Mouse (Mus musculus) liver, embryonic 14.5 days (tissue): ENCODE results near the gene Lipe. TPM values are rescaled to one million over a fixed set of nuclear protein-coding genes. Genes with fewer than 3 reads are reported as not detected.

Experiments
- ATAC-seq: fragments of 200-750 bp; cut with Nextera tagmentation; 2 replicates; pipeline ENCODE4 v1.8.0; 2017; ENCODE audit warnings: moderate number of reproducible peaks, mild to moderate bottlenecking, moderate library complexity; ENCODE audit not compliant: insufficient read depth
- DNase-seq, 3 experiments: peaks; one replicate each; pipeline ENCODE4 v3.0.0-alpha.2; 2012 to 2013; ENCODE audit warnings: low read depth in 3 of 3, low spot score in 3 of 3
- H3K27ac ChIP-seq: fragments of 300-500 bp; sonication (generic); 2 replicates; pipeline ENCODE4 v1.5.1; 2014; ENCODE audit warnings: moderate library complexity, mild to moderate bottlenecking, control low read depth, inconsistent platforms
- H3K27me3 ChIP-seq: fragments of 300-500 bp; sonication (generic); 2 replicates; pipeline ENCODE4 v1.6.1; 2014; ENCODE audit warnings: mild to moderate bottlenecking, low read length, moderate library complexity; ENCODE audit not compliant: control insufficient read depth, insufficient read depth
- H3K36me3 ChIP-seq: fragments of 300-500 bp; sonication (generic); replicated peaks from 2 replicates; pipeline ENCODE4 v1.6.1; 2014; ENCODE audit warnings: low read depth; ENCODE audit not compliant: control insufficient read depth, insufficient read depth
- H3K4me1 ChIP-seq, 2 experiments: fragments of 200-500 bp in 1 of 2; fragments of 300-500 bp in 1 of 2; sonication (generic) in 1 of 2; replicated peaks; 2 replicates each; pipeline ENCODE4 v1.6.1; 2012 to 2014; ENCODE audit warnings: antibody characterized with exemption in 1 of 2, inconsistent platforms in 1 of 2, low read length in 1 of 2; ENCODE audit not compliant: control insufficient read depth in 2 of 2, insufficient read depth in 2 of 2
- H3K4me2 ChIP-seq: fragments of 300-500 bp; sonication (generic); 2 replicates; pipeline ENCODE4 v1.6.1; 2014; ENCODE audit warnings: low read depth, mild to moderate bottlenecking, control low read depth, moderate library complexity
- H3K4me3 ChIP-seq, 2 experiments: fragments of 200-500 bp in 1 of 2; fragments of 300-500 bp in 1 of 2; sonication (generic) in 1 of 2; 2 replicates each; pipeline ENCODE4 v1.5.1; 2012 to 2014; ENCODE audit warnings: low read depth in 2 of 2, low read length in 2 of 2, mild to moderate bottlenecking in 2 of 2, control low read depth in 1 of 2, inconsistent platforms in 1 of 2, moderate library complexity in 1 of 2; ENCODE audit not compliant: insufficient read depth in 1 of 2
- H3K9ac ChIP-seq: fragments of 300-500 bp; sonication (generic); replicated peaks from 2 replicates; pipeline ENCODE4 v1.6.1; 2014; ENCODE audit warnings: mild to moderate bottlenecking, control low read depth, moderate library complexity
- H3K9me3 ChIP-seq: fragments of 300-500 bp; sonication (generic); 2 replicates; pipeline ENCODE4 v1.6.1; 2016; ENCODE audit warnings: low read length, mixed read lengths; ENCODE audit not compliant: control insufficient read depth
- CTCF ChIP-seq: IDR thresholded peaks from 2 replicates; pipeline ENCODE4 v1.5.1; 2016; ENCODE audit warnings: antibody characterized with exemption, low read depth, control low read depth
- EP300 ChIP-seq: IDR thresholded peaks from 2 replicates; pipeline ENCODE4 v1.6.1; 2016; ENCODE audit warnings: antibody characterized with exemption, low read depth
- WGBS: fragments of 180-500 bp; shearing (Covaris S2); extraction: QIAGEN DNeasy Blood & Tissue Kit; methylation state at CpG from one replicate; pipeline ENCODE4 v1.1.7; 2014; ENCODE audit not compliant: insufficient replicate concordance; 5-methylcytosine and 5-hydroxymethylcytosine counted together
- polyA plus RNA-seq, 2 experiments: library from polyadenylated mRNA; depleted of rRNA in 1 of 2; stranded (reverse) in 1 of 2; unstranded in 1 of 2; fragments of >200 nt; fragmentation: Nextera tagmentation in 1 of 2; extraction: Ambion mirVana in 1 of 2; gene quantifications; 2 replicates each; pipeline versions ENCODE4 v1.2.1 to v1.2.3; 2012 to 2014

Lipe gene
- polyA plus RNA-seq, 2 experiments, result 0.72 to 2.3 TPM

DNA sequence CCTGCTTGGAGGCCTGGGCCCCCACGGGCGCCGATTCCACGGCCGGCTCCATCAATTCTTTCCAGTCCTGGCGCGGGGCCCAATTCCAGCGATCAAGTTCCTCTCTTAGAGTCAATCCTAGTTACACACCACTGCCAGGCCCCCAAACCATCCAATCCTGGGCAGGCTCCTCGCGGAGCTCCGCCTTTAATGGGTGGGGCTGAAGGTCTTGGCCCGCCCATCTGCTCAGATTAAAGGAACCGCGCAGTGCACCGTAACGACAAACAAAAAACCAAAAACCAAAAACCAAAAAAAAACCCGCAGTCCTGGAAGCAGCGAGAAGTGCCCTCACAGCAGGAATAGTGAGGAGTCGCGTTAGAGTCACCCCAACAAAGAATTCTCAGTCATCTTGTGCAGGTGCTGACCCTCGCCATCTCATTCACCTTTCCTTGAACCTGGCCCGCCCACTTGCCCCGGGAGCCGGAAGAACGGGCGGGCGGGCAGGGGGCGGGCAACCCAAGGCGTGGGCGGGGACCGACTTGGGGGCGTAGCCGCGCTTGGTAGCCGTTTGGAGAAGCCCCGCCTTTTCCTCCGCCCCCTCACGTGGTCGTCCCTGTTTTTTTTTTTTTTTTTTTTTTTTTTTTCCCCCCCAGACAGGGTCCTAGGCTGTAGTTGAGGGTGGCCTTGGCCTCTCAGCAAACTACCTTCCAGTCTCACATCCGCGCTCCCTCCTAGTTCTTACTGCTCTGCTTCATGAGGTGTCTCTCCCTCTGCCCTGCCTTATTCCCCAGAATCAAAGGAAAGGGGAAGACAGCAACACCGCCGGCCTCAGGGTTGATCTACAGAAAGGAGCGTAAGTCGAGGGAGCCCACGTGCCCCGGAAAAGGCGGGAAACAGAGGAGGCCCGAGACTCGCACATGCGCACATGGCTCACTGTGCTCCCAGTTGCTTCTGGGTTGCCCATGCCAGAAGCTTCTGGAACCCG is 2.7 kb downstream of the Lipe start:
- 5% methylated on average over 52 of the region's 52 CpGs for WGBS
- peak overlapping the region; percentile 71 to 79 for H3K4me3 ChIP-seq
- peak overlapping the region; percentile 96 for H3K4me2 ChIP-seq
- DNase-seq (peak; percentile 78 to 87 (median 81)), ATAC-seq (peak; percentile 93)
- H3K27me3 ChIP-seq, result no peaks in the 10 kb centered on the region
- H3K36me3 ChIP-seq, result no peaks in the 10 kb centered on the region
- H3K27ac ChIP-seq, result no peak overlapping the region
- no peak for TF ChIP-seq EP300
- no peak for TF ChIP-seq CTCF
- H3K4me1 ChIP-seq, result peaks cover 8 to 10% of the 10 kb centered on the region in 2 experiments
- H3K9me3 ChIP-seq, result no peaks in the 10 kb centered on the region
- peak overlapping the region; percentile 47 for H3K9ac ChIP-seq

- Histone ChIP-seq H3K27ac (no peak overlapping the region), H3K9me3 (no peaks in the 10 kb centered on the region), H3K4me3 (peak overlapping the region; percentile 71 to 79), H3K36me3 (no peaks in the 10 kb centered on the region), H3K9ac (peak overlapping the region; percentile 47), H3K4me1 (peaks cover 14 to 15% of the 10 kb centered on the region in 2 experiments), H3K4me2 (peak overlapping the region; percentile 96), H3K27me3 (no peaks in the 10 kb centered on the region)
- no peak for DNase-seq
- 1% methylated on average over 22 of the region's 22 CpGs for WGBS
- TF ChIP-seq EP300, result no peak
- ATAC-seq, result peak; percentile 7; the same call in 1 of the 2 replicates
Observed at GRCm38 (mm10) chr7:25395186-25395557, 3.3 kb downstream of the Lipe start.

- no peak for ATAC-seq
- Histone ChIP-seq H3K4me2 (peak overlapping the region; percentile 96), H3K9me3 (no peaks in the 10 kb centered on the region), H3K36me3 (no peaks in the 10 kb centered on the region), H3K4me3 (peak overlapping the region; percentile 71 to 79), H3K4me1 (peaks cover 17 to 18% of the 10 kb centered on the region in 2 experiments), H3K9ac (peak overlapping the region; percentile 47), H3K27ac (no peak overlapping the region), H3K27me3 (no peaks in the 10 kb centered on the region)
- no peak for DNase-seq
- 19% methylated on average over 7 of the region's 7 CpGs for WGBS
- TF ChIP-seq EP300 (no peak), CTCF (no peak)
Observed at GRCm38 (mm10) chr7:25394754-25395153, 3.8 kb downstream of the Lipe start.

GRCm38 (mm10) chr7:25393451-25394210 is 4.9 kb downstream of the Lipe start:
- TF ChIP-seq EP300, result no peak
- no peak for TF ChIP-seq CTCF
- Histone ChIP-seq H3K36me3 (no peaks in the 10 kb centered on the region), H3K9ac (no peak overlapping the region), H3K4me1 (peaks cover 23 to 24% of the 10 kb centered on the region in 2 experiments), H3K4me2 (no peak overlapping the region), H3K4me3 (no peak overlapping the region), H3K27me3 (no peaks in the 10 kb centered on the region), H3K27ac (no peak overlapping the region), H3K9me3 (no peaks in the 10 kb centered on the region)
- ATAC-seq (no peak), DNase-seq (no peak)
- 65% methylated on average over 8 of the region's 8 CpGs for WGBS

- no peak for DNase-seq
- Histone ChIP-seq H3K4me3 (no peak overlapping the region), H3K36me3 (peaks cover 1% of the 10 kb centered on the region; the same call in 1 of the 2 replicates), H3K4me2 (no peak overlapping the region), H3K9ac (no peak overlapping the region), H3K4me1 (peaks cover 23 to 24% of the 10 kb centered on the region in 2 experiments), H3K9me3 (no peaks in the 10 kb centered on the region), H3K27ac (no peak overlapping the region), H3K27me3 (no peaks in the 10 kb centered on the region)
- no peak for TF ChIP-seq CTCF
- no peak for ATAC-seq
- 65% methylated on average over 7 of the region's 7 CpGs for WGBS
Observed at GRCm38 (mm10) chr7:25392851-25393250, 5.7 kb downstream of the Lipe start.
